ENCODE assay signal across 7 mouse cellular contexts in genomic region chr17:45556514-45557245, GRCm38 (mm10). TPM values are rescaled to one million over a fixed set of nuclear protein-coding genes. Genes with fewer than 3 reads are reported as not detected.
DNase-seq lines count a peak whose midpoint lies in the region; ATAC-seq and TF ChIP-seq lines count a peak whose summit lies in the region.

No protein-coding gene starts in this region.

- no peak overlapping the region for H3K27ac ChIP-seq in neural tube, embryonic 11.5 days (ENCODE audit: low read depth, low read length)
- no peak overlapping the region for H3K27ac ChIP-seq in forebrain, postnatal 0 days (ENCODE audit: low read depth, low read length)
- H3K27ac ChIP-seq in liver, embryonic 15.5 days (replicated peaks), result 0 out of 2 replicates have a peak overlapping the region, but pooled peaks have one; percentile 9

- H3K4me3 ChIP-seq in neural tube, embryonic 11.5 days (ENCODE audit: low read depth, low read length), result peak overlapping the region; percentile 46
- H3K4me3 ChIP-seq in forebrain, postnatal 0 days (ENCODE audit: low read depth, low read length), result no peak overlapping the region
- peak overlapping the region; percentile 62 for H3K4me3 ChIP-seq in liver, embryonic 15.5 days (replicated peaks)

- no peaks in the 10 kb centered on the region for H3K9me3 ChIP-seq in neural tube, embryonic 11.5 days (ENCODE audit: control insufficient read depth, low read length)
- no peaks in the 10 kb centered on the region for H3K9me3 ChIP-seq in forebrain, postnatal 0 days (ENCODE audit: low read length)
- no peaks in the 10 kb centered on the region for H3K9me3 ChIP-seq in liver, embryonic 15.5 days (replicated peaks)

- no peak overlapping the region for H3K9ac ChIP-seq in neural tube, embryonic 11.5 days (ENCODE audit: low read length)
- H3K9ac ChIP-seq in forebrain, postnatal 0 days, result no peak overlapping the region
- no peak overlapping the region for H3K9ac ChIP-seq in liver, embryonic 15.5 days

- ATAC-seq in neural tube, embryonic 11.5 days (ENCODE audit: insufficient read depth, low FRiP score, low TSS enrichment), result no peak
- no peak for ATAC-seq in forebrain, postnatal 0 days
- no peak for ATAC-seq in liver, embryonic 15.5 days (ENCODE audit: insufficient read depth)

- whole genome bisulfite sequencing in neural tube, embryonic 11.5 days, result 77% methylated on average over 3 of the region's 3 CpGs
- WGBS in forebrain, postnatal 0 days, result 79% methylated on average over 3 of the region's 3 CpGs
- 28% methylated on average over 3 of the region's 3 CpGs for WGBS in liver, embryonic 15.5 days (ENCODE audit: insufficient replicate concordance)

- H3K4me1 ChIP-seq in neural tube, embryonic 11.5 days (ENCODE audit: control insufficient read depth, insufficient read depth, low read length), result peaks cover 5% of the 10 kb centered on the region; the same call in 1 of the 2 replicates
- H3K4me1 ChIP-seq in forebrain, postnatal 0 days (ENCODE audit: insufficient read depth), result 0 out of 2 replicates have a peak, but pooled peaks cover 6% of the 10 kb centered on the region
- peaks cover 37% of the 10 kb centered on the region for H3K4me1 ChIP-seq in liver, embryonic 15.5 days (replicated peaks)

- TF ChIP-seq CTCF in forebrain, postnatal 0 days (IDR thresholded peaks at IDR 0.05; ENCODE audit: low read depth), result no peak

- no peaks in the 10 kb centered on the region for H3K36me3 ChIP-seq in neural tube, embryonic 11.5 days (ENCODE audit: control insufficient read depth, insufficient read depth, low read length)
- no peaks in the 10 kb centered on the region for H3K36me3 ChIP-seq in forebrain, postnatal 0 days (ENCODE audit: insufficient read depth)
- H3K36me3 ChIP-seq in liver, embryonic 15.5 days (replicated peaks), result no peaks in the 10 kb centered on the region

- H3K4me2 ChIP-seq in neural tube, embryonic 11.5 days (ENCODE audit: low read depth), result peak overlapping the region; percentile 88
- H3K4me2 ChIP-seq in forebrain, postnatal 0 days (ENCODE audit: low read depth), result peak overlapping the region; percentile 93
- peak overlapping the region; percentile 91 for H3K4me2 ChIP-seq in liver, embryonic 15.5 days

- DNase-seq in neural tube, embryonic 11.5 days (ENCODE audit: low spot score), result no peak
- no peak for DNase-seq in neural tube, embryonic 10.5 days (ENCODE audit: extremely low spot score, low spot score)
- no peak for DNase-seq in forebrain, postnatal 0 days
- peak; percentile 42 for DNase-seq in thymus, postnatal 0 days (ENCODE audit: low spot score)
- DNase-seq in kidney, adult 18-20 months, result no peak
- DNase-seq in layer of hippocampus, postnatal 25 days (ENCODE audit: extremely low spot score in 1 of 2, low spot score in 1 of 2), result no peak

- H3K27me3 ChIP-seq in neural tube, embryonic 11.5 days (ENCODE audit: control insufficient read depth, insufficient read depth, low read length), result peaks cover 7% of the 10 kb centered on the region
- no peaks in the 10 kb centered on the region for H3K27me3 ChIP-seq in forebrain, postnatal 0 days (ENCODE audit: insufficient read depth, low read length)
- H3K27me3 ChIP-seq in liver, embryonic 15.5 days, result peaks cover 62% of the 10 kb centered on the region

RNA-seq across cellular contexts. Expression of gene Nfkbie, which starts 1.2 kb away (rescaled TPM):
- 6.9 and 7.0 TPM in 2 replicates for polyA plus RNA-seq in neural tube, embryonic 11.5 days (2014; fragmentation: Nextera tagmentation; extraction: Ambion mirVana)
- total RNA-seq in forebrain, postnatal 0 days (2014; rRNA removed), result 2.8 and 3.1 TPM in 2 replicates
- polyA plus RNA-seq in forebrain, postnatal 0 days (2015; fragmentation: Nextera tagmentation; extraction: Ambion mirVana), result 2.2 and 2.7 TPM in 2 replicates
- 1.2 and 1.6 TPM in 2 replicates for polyA plus RNA-seq in liver, embryonic 15.5 days (2015; fragmentation: Nextera tagmentation; extraction: Ambion mirVana)
- 70.4 and 80.2 TPM in 2 replicates for polyA plus RNA-seq in thymus, postnatal 0 days (2015; fragmentation: Nextera tagmentation; extraction: Ambion mirVana)
- total RNA-seq in layer of hippocampus, postnatal 25 days (2021), result 1 to 10 TPM; 2.6 to 3.2 TPM

RNA-seq across cellular contexts. Expression of gene Slc35b2, which starts 7.0 kb away (rescaled TPM):
- 101 and 106 TPM in 2 replicates for polyA plus RNA-seq in neural tube, embryonic 11.5 days (2014; fragmentation: Nextera tagmentation; extraction: Ambion mirVana)
- total RNA-seq in forebrain, postnatal 0 days (2014; rRNA removed), result 80.9 and 87.0 TPM in 2 replicates
- 83.8 and 89.6 TPM in 2 replicates for polyA plus RNA-seq in forebrain, postnatal 0 days (2015; fragmentation: Nextera tagmentation; extraction: Ambion mirVana)
- polyA plus RNA-seq in liver, embryonic 15.5 days (2015; fragmentation: Nextera tagmentation; extraction: Ambion mirVana), result 52.1 and 59.8 TPM in 2 replicates
- polyA plus RNA-seq in thymus, postnatal 0 days (2015; fragmentation: Nextera tagmentation; extraction: Ambion mirVana), result 95.8 and 96.9 TPM in 2 replicates
- 10 to 100 TPM; 36.1 to 38.7 TPM for total RNA-seq in layer of hippocampus, postnatal 25 days (2021)

RNA-seq across cellular contexts. Expression of gene Tmem151b, which starts 7.2 kb away (rescaled TPM):
- 6.2 and 6.8 TPM in 2 replicates for polyA plus RNA-seq in neural tube, embryonic 11.5 days (2014; fragmentation: Nextera tagmentation; extraction: Ambion mirVana)
- 79.2 and 79.6 TPM in 2 replicates for total RNA-seq in forebrain, postnatal 0 days (2014; rRNA removed)
- polyA plus RNA-seq in forebrain, postnatal 0 days (2015; fragmentation: Nextera tagmentation; extraction: Ambion mirVana), result 32.2 and 33.7 TPM in 2 replicates
- polyA plus RNA-seq in liver, embryonic 15.5 days (2015; fragmentation: Nextera tagmentation; extraction: Ambion mirVana), result 0.07 and 0.10 TPM in 2 replicates
- polyA plus RNA-seq in thymus, postnatal 0 days (2015; fragmentation: Nextera tagmentation; extraction: Ambion mirVana), result 19.0 and 19.6 TPM in 2 replicates
- total RNA-seq in layer of hippocampus, postnatal 25 days (2021), result 100 to 1,000 TPM; 113 to 114 TPM

RNA-seq across cellular contexts. Expression of gene Hsp90ab1, which starts 16.4 kb away (rescaled TPM):
- 1,725 and 1,823 TPM in 2 replicates for polyA plus RNA-seq in neural tube, embryonic 11.5 days (2014; fragmentation: Nextera tagmentation; extraction: Ambion mirVana)
- 1,283 and 1,351 TPM in 2 replicates for total RNA-seq in forebrain, postnatal 0 days (2014; rRNA removed)
- 1,258 and 1,497 TPM in 2 replicates for polyA plus RNA-seq in forebrain, postnatal 0 days (2015; fragmentation: Nextera tagmentation; extraction: Ambion mirVana)
- polyA plus RNA-seq in liver, embryonic 15.5 days (2015; fragmentation: Nextera tagmentation; extraction: Ambion mirVana), result 577 and 585 TPM in 2 replicates
- polyA plus RNA-seq in thymus, postnatal 0 days (2015; fragmentation: Nextera tagmentation; extraction: Ambion mirVana), result 1,223 and 1,279 TPM in 2 replicates
- 1,000 to 10,000 TPM; 1,671 to 1,815 TPM for total RNA-seq in layer of hippocampus, postnatal 25 days (2021)

RNA-seq across cellular contexts. Expression of gene Tcte1, which starts 33.4 kb away (rescaled TPM):
- 1.4 and 1.8 TPM in 2 replicates for polyA plus RNA-seq in neural tube, embryonic 11.5 days (2014; fragmentation: Nextera tagmentation; extraction: Ambion mirVana)
- total RNA-seq in forebrain, postnatal 0 days (2014; rRNA removed), result 1.0 and 1.4 TPM in 2 replicates
- polyA plus RNA-seq in forebrain, postnatal 0 days (2015; fragmentation: Nextera tagmentation; extraction: Ambion mirVana), result 4.7 and 5.7 TPM in 2 replicates
- 0.05 TPM in 1 of 2 replicates, not detected in the other for polyA plus RNA-seq in liver, embryonic 15.5 days (2015; fragmentation: Nextera tagmentation; extraction: Ambion mirVana)
- 1.3 and 3.0 TPM in 2 replicates for polyA plus RNA-seq in thymus, postnatal 0 days (2015; fragmentation: Nextera tagmentation; extraction: Ambion mirVana)
- total RNA-seq in layer of hippocampus, postnatal 25 days (2021), result 1 to 10 TPM in 1 of 2 experiments, under 1 TPM in 1; 0.74 to 1.2 TPM
